Mouse (Mus musculus) heart, postnatal 10 days (tissue): ENCODE data around the gene Xrra1. TPM values are rescaled to one million over a fixed set of nuclear protein-coding genes. Genes with fewer than 3 reads are reported as not detected.
"Not testable (repeated sequence)": the region's sequence is repeated elsewhere in the genome, so short reads cannot be mapped to it uniquely, and the experiment has no call there.

Source experiments
- DNase-seq, 2 experiments: peaks; one replicate each; pipeline ENCODE4 v3.0.0; 2021
- intact Hi-C: fragments of 180-260 bp; cut with DNase I; formaldehyde crosslinking; loops from one replicate; pipeline ENCODE4 v1.15.1; 2025
- total RNA-seq, 2 experiments: library from RNA; stranded (reverse); gene quantifications; 2 replicates each; pipeline ENCODE4 v1.2.3; 2021

Xrra1 gene
- total RNA-seq = under 1 TPM in 1 of 2 experiments, not detected in 1; 0.10 TPM

GRCm38 (mm10) chr7:99858813-99859585, at the start of gene Xrra1:
Gene Xrra1 (plus strand): TSS chr7:99859116.
- DNase-seq = peak; percentile 98
- intact Hi-C loops = no loop called here

DNA sequence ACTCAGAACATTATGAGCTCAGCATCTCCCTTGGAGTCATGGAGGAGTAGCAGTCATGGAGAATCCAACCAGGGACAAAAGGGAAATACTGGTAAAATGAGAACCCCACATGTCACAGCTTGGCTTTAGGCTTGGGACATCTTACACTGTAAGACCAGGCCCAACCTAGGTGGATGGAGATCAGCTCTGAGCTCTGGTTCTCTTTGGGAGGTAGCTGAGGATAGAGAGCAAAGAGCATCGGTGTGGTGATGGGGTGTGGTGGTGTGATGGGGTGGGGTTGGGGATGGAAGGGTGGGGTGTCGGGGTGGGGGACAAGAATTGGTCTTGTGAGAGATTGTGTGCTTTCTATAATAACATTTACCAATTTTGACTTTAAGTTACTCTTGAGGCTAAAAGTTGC, 48.1 kb upstream of the Xrra1 start:
- intact Hi-C loops = no loop called here

DNA sequence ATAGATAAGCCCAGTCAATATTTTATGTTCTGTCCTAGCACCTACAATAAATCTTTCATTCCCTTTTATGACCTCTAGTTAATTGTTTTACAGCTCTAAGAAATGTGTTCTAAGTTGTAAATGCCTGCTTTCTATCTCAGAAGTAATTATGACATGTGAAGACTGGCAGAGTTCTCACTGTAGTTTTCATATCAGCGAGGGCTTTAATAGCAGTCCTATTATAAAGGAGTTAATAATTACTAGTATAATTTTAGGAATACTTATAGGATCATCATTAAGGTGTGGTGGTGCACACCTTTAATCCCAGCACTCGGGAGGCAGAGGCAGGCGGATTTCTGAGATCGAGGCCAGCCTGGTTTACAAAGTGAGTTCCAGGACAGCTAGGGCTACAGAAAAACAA, 47.3 kb upstream of the Xrra1 start:
- no peak for DNase-seq
- intact Hi-C loops = loop anchor here (2.0 kb wide), 1 partner anchor 65 kb away; no protein-coding TSS in a partner anchor

More for the DNA sequence above, 48.1 kb upstream of the Xrra1 start:
- DNase-seq = no peak

DNA sequence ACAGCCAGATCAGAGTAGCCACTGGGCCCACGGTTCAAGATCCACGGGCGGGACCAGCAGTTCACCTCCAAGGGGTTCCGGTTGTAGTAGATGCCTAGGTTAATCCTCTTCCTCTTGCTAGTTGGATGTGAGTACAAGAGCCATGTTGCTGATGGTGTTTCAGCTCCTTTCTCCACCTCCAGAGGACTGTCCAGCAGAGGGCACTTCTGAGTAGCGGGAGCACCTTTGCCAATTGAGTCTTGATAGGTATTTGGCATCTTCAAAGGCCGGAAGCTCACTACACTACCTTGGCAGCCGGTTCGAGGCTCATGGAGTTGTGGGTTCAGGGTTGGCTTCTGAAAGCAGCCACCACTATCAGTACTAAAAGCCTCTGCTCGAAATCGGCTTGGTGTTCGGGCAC, 45.5 kb upstream of the Xrra1 start:
- intact Hi-C loops = loop anchor here (2.0 kb wide), 1 partner anchor 63 kb away; no protein-coding TSS in a partner anchor
- peak; percentile 34 to 65 for DNase-seq

GRCm38 (mm10) chr7:99818181-99818725, 40.7 kb upstream of the Xrra1 start:
- DNase-seq = peak in 1 of 2 experiments; percentile 24
- intact Hi-C loops = not testable (repeated sequence)

DNA sequence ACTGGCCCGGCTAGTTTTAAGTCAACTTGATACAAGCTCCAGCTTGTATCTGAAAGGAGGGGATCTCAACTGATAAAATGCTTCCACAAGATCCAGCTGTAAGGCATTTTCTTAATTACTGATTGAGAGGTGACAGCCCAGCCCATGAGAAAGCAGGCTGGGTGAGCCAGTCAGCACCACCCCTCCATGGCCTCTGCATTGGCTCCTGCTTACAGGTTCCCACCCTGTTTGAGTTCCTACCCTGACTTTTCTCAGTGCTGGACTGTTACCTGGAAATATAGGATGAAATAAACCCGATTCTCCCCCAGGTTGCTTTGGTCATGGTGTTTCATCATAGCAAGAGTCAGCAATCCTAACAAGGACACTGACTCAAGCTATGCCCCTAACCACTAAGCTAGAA, 37.0 kb upstream of the Xrra1 start:
- intact Hi-C loops = no loop called here

GRCm38 (mm10) chr7:99822426-99822825, 36.5 kb upstream of the Xrra1 start:
- intact Hi-C loops = no loop called here
- no peak for DNase-seq

More for the DNA sequence above, 37.0 kb upstream of the Xrra1 start:
- no peak for DNase-seq

DNA sequence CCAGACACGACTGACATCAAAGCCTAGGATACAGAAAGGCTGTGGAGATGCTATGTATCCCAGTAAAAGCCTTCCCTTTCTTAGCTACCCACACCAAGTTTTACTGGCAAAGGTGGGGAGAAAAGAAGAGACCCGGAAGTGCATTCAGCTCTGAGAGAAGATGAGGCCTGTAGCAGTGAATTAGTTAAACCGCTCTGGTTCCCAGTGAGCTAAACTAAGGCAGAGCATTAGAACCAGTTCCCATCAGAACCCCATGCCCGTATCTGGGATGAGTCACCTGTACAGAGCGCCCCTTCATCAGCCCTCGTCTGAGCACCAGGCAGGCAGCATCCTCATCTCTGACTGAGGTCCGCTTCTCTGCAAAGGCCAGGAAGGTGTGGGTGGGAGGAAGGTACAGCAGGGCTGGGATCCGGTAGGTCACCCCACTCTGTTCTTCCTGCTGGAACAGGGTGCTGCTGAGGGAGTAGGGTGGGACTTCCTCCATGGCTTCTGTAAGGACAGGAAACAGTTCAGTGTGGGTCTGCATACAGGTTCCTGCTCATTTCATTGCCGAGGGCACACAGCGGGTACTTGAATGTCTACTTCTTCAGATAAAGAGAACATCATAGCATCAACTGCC, 35.8 kb upstream of the Xrra1 start:
- intact Hi-C loops = no loop called here
- no peak for DNase-seq

- intact Hi-C loops = loop anchor here (5.0 kb wide), 1 partner anchor 37 kb away; the partner anchor contains the start of gene Spcs2
- no peak for DNase-seq
These were observed 34.0 kb upstream of the Xrra1 start for GRCm38 (mm10) chr7:99824649-99825483.

DNA sequence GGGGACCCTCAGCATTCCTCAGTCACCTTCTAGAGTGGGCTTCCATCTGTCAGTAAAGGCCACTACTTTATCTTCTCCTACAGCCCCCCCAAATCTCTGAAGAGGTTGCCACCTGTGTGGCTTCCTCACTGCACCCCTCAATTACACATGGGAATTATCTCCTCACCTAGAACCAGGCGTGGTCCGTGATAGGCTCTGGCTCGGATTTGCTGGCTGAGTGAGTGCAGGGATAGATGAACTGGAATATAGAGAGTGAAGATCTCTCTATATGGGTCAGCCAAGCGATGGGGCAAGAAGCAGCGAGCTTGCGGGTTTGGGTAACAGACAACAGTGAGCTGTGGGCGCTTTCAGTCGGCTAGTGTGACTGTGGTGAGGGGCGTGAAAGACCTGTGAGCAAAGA, 33.4 kb upstream of the Xrra1 start:
- no peak for DNase-seq
- intact Hi-C loops = loop anchor here (5.0 kb wide), 1 partner anchor 37 kb away; the partner anchor contains the start of gene Spcs2

- intact Hi-C loops = loop anchor here (5.0 kb wide), 1 partner anchor 36 kb away; the partner anchor contains the start of gene Spcs2
These were observed 32.8 kb upstream of the Xrra1 start for GRCm38 (mm10) chr7:99826096-99826495.

DNA sequence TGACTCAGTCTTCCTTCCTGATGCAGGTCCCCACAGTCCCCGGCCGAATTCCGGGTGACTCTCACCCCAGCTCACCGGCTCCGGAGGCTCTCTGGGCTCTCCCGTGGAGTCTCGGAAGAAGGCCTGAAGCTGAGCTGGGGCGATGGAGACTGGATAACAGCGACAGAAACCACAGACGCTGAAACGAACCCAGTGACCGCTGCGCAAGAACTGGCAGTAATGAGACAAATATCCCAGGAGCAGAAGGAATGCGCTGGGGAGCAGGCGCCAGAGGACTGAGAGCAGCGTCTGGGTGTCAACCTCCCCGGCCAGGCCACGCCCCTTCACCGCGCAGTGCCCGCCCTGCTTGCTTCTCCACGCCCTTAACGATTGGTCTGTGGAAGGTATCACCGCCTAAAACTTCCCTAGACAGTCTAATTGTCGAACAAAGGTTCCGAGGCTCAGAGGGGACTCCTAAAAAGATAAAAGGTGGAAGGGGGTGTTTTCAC, 30.8 kb upstream of the Xrra1 start, which contains the start of gene Neu3:
Gene Neu3, minus strand, starts transcription at position 335 of the 488 bp plus-strand sequence.
- intact Hi-C loops = loop anchor here (5.0 kb wide), 1 partner anchor 34 kb away; the partner anchor contains the start of gene Spcs2
- DNase-seq = peak; percentile 96

More at GRCm38 (mm10) chr7:99826096-99826495, 32.8 kb upstream of the Xrra1 start:
- DNase-seq = no peak

GRCm38 (mm10) chr7:99833115-99833845, 25.6 kb upstream of the Xrra1 start:
- intact Hi-C loops = no loop called here
- no peak for DNase-seq

DNA sequence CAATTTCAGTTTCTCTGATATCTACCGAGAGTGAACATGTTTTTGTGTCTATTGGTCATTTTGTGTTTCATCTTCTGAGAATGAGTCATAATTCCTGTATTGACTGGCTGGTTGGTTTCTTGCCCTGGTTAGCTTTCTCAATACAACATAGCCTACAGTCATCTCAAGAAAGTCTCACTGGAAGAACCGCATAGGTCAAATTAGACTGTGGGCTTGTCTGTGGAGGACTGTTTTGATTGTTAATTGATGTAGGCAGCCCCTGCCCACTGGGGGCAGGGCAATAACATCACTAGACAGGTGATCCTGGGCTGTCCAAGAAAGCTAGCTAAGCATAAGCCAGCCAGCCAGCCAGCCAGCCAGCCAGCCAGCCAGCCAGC, 25.1 kb upstream of the Xrra1 start:
- intact Hi-C loops = no loop called here
- DNase-seq = no peak

- intact Hi-C loops = no loop called here
- DNase-seq = no peak
These were observed 24.5 kb upstream of the Xrra1 start for GRCm38 (mm10) chr7:99834314-99834853.

DNA sequence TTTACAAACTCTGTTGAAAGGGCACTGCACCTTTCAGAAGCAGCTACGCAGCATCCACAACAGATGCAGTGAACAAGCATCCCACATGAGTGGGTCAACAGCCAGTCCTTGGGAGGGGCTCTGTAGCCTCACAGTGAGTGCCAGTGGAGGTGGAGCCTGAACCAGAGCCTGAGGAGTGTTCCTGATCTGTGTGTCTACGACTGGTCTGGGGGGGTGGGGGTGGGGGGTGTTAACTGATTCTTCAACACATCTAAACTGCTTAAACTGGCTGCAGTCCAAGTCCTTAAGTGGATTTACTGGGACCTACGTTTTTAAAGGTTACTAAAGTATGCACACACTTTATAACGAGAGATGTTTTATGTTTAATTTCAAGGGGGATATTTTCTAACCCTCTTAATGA, 22.1 kb upstream of the Xrra1 start:
- DNase-seq = no peak
- intact Hi-C loops = no loop called here

GRCm38 (mm10) chr7:99837358-99838071, 21.4 kb upstream of the Xrra1 start:
- DNase-seq = no peak

GRCm38 (mm10) chr7:99838241-99838640, 20.7 kb upstream of the Xrra1 start:
- no peak for DNase-seq
- intact Hi-C loops = no loop called here

More at GRCm38 (mm10) chr7:99837358-99838071, 21.4 kb upstream of the Xrra1 start:
- intact Hi-C loops = no loop called here
